Mouse (Mus musculus): ENCODE data around the gene Trmt10c.
A peak's percentile ranks its signal among the peaks of the same experiment; 100 is the strongest.

Trmt10c gene

DNA sequence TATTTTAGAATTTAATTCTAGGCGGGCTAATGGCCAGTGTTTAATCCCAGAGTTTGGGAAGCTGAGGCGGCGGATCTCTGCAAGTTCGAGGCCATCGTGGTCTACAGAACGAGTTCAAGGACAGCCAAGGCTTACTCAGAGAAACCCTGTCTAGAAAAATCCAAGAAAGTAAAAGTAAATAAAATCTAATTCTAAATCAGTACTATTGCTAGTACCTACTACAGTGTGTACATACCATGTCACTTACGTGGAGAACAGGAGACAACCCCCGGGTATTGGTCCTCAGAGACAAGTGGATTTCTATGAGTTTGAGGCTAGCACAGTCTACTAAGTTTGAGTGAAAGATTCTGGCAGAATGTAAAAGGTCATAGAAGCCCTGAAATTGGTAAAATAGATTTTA, 471 bp upstream of the Trmt10c start:
- no peak for DNase-seq

DNA sequence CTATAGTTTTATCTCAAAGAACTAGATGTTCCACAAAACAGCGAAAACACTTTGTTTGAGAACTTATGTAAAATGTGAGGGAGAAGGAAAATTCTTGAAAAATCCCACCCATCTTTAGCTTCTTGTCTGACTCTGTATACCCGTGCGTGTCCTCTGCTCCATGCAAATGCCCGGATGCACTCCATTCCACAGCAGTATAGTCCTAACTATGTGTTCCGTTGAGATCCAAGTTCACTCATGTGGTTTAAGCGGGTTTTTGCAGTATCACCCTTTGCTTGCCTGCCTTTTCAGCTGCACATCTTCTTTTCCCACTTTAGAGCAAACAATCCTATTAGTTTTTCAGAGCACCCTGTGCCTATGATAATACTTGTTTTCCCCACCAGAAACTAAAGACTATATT, 1.1 kb downstream of the Trmt10c start:
- DNase-seq: no peak

DNA sequence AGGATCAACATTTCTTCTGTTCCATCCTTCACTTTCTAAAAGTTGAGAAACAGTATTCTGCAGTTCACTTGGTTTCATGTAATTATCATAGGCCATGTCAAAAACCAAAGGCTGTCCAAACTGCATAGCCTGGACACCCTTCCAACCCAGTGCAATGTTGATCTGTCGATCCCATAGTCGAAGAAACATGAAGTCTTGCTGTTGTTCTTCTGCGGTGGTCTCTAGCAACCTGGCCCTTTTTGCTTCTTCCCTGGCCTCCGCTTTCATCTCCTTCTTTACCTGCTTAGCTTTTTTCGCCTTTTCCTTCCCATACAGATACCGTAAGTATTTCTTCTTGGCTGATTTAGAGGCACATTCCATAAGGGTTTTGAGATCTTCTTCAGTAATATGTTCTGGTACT, 3.1 kb downstream of the Trmt10c start:
- no peak for DNase-seq

DNA sequence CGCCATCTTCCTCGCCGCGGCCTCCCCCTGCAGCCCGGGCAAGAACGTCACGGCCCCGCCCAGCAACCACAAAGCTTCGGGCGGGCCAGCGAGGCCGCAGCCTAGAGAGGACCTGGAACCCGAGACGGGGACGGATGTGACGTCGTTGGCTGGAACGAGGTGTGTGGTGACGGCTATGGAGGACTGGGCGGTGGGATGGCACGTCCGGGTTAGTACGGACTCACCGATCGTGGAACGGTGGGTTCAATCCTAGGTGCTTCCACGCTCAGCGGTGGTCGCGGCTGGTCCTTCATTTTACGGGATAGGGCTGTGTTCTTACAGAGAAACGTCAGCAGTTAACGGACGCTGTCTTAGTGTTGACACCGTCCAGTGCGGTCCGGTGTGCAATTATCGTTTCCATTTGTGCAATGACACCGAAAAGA, 7.9 kb downstream of the Trmt10c start, which contains the start of gene Pcnp:
TSS of gene Pcnp (minus strand) at position 79 of the 422 bp plus-strand sequence.
- peak; percentile 96 for DNase-seq

DNA sequence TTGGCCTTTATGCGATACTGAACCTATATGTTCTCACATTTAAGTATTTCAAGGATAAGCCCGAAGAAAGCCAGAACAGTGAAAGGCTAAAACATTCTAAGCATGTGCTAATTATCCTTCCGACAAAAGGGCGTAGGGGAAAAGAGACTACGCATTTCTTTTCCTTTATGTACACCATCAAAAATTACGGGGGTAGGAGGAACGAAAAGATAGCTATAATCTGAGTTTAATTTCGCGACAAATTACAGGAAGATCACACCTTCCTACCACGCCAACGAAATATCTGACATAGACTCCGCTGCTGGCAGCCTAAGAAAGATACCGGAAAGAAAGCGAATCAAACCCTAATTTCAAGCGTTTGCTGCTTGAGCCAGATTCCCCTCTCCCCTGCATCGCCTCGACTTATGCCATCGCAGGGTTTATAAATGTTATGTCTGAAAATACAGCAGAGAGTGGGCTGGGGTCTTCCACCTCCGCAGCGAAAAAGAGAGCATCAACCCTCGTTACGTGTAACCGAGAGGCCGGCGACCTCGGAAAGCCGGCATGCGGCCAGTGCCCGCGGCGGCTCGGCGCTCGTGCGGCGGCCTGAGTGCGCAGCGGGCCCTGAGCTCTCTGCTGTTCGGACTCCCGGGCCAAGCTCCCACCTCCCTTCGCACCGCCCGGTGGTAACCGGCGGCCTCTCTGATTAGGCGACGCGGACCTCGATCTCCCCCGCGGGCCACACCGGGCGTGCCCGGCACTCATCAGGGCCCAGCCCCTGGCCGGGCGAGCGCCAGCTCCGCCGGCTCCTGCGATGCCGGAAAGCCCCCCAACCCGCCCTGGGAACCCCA, 8.7 kb downstream of the Trmt10c start:
- no peak for DNase-seq

DNA sequence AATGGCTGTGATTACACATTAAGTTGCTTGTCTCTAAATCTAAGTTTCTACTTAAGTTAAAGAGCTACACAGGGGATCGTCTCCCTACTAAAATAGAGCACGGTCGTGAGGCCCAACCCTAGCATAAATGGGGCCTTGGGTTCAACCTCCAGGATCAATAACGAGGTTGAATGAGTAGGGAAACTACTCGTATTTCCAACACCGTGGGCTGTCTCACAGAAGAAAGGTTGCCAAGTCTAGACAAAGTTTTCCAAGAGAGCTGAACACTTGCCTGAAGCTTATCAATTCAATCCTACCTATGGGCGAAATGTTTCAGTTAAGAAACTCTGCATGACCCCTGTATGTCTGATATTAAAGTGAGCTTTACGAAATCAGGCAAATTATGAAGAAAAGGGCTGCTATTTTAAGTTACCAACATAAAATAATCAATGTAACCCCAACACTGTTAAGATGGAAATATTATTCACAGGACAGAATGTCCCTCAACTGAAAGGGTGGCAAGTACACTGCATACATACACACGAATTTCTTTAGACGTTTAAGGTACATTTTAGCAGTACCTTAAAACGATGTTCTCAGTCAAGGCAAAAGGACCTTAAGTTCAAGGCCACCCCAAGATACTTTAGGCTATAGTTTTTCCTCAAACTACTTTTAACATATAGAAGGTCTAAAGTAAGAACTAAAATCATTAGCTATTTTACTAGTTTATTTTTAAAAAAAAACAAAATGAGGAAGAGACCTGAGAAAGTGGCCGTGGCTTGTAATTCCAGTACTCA, 9.6 kb downstream of the Trmt10c start:
- no peak for DNase-seq

DNA sequence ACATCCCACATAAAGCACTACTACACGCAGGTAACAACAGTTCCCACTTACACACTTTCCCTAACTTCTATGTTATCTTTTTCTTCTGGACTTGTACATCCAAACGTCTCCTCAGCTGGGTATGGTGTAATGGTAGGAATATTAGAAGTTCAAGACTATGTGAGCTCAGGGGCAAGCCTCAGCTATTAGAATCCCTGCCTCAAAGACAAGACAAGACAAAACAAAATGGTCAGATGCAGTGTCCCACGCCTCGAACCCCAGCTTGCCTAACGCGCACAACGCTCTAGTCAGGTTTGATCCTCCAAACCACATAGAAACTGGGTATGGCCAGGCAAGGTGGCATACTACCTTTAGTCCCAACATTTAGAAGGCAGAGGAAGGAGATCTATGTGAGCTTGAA, 18.0 kb downstream of the Trmt10c start:
- DNase-seq: no peak

DNA sequence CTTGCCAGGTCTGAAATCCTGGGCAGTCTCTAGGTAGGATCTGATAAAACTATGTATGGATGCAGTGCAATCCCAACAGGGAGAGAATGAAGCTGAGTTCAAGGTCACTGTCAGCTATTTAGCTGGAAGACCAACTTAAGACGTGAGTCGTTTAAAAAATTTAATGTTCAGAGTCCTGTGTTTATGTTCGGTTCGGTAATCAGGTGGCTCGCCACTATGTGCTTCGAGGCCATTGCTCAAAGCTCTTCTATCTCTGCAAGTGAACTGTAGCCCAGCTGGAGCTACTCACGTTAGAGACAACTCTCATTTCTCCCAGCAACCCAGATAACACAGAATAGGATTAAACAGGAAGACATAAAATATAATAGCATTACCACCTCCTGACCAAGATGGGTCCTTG, 23.5 kb downstream of the Trmt10c start:
- no peak for DNase-seq

DNA sequence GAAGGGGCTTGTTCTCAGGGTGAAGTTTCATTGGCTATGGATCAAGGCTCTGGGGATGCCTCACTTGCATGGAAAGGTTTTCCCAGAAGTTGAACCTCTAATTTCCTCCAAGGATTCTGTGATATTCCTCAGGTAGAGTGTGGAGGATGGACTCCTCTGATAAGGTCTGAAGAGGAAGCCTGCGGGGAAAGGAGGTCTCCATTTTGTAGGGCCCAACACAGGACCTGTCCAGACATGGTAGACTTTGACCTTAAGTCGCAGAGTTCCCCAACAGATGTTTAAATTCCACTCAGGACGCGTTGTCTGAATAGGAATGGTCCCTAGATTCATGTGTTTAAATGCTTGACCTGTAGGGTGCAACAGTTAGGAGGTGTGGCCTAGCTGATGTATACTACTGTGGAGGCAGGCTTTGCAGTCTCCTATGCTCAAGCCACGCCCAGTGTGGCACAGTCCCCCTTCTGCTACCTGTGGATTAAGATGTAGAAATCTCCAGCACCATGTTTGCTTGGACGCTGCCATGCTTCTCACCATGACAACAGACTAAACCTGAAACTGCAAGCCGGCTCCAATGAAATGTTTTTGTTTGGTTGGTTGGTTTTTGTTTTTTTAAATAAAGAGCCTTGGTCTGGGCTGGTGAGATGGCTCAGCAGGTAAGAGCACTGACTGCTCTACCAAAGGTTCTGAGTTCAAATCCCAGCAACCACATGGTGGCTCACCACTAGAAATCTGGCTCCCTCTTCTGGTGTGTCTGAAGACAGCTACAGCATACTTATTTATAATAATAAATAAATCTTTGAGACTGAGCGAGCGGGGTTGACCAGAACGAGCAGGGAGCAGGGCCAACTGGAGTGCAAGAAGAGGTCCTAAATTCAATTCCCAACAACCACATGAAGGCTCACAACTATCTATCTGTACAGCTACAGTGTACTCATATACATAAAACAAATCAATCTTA, 24.6 kb downstream of the Trmt10c start:
- no peak for DNase-seq

DNA sequence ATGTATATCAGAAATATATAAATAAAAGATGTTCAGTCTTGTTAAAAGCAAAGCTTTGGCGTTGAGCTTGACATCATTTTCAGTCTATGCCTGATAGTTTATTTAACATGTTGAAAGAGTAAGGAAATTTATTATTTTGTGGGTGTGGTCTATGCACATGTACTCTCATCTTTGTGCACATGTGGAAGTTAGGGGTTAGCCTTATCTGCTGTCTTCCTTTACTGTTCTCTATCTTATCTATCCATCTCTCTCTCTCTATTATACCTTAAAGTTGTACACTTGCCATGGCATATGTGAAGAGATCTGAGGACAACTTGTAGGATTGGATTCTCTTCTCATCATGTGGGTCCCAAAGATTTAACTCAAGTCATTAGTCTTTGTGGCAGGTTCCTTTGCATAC, 28.8 kb downstream of the Trmt10c start:
- no peak for DNase-seq

DNA sequence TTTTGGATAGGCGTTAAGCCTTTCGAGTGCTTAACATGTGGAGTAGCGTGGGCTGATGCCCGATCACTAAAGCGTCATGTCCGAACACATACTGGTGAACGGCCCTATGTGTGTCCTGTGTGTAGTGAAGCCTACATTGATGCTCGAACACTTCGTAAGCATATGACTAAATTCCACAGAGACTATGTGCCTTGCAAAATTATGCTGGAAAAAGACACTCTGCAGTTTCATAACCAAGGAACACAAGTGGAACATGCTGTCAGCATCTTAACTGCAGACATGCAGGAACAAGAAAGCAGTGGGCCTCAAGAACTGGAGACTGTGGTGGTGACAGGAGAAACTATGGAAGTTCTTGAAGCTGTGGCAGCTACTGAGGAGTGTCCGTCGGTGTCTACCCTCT, 30.8 kb downstream of the Trmt10c start:
- no peak for DNase-seq

DNA sequence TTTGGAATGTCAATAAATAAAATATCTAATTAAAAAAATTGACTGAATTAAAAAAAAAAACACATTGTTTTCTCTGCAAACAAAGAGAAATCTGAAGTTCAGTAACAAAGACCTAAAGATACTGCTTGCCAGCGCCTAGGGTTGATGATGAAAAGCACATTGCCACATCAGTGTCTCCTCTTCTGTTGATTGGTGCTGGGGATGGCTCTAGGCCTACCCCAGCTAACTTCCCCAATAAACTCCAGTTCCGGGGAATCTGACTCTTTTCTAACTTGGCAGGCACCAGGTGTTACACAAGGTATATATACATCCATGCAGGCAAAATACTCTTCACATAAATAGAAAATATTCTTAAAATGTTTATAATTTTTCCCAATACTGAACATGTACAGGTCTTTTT, 43.4 kb downstream of the Trmt10c start:
- no peak for DNase-seq

DNA sequence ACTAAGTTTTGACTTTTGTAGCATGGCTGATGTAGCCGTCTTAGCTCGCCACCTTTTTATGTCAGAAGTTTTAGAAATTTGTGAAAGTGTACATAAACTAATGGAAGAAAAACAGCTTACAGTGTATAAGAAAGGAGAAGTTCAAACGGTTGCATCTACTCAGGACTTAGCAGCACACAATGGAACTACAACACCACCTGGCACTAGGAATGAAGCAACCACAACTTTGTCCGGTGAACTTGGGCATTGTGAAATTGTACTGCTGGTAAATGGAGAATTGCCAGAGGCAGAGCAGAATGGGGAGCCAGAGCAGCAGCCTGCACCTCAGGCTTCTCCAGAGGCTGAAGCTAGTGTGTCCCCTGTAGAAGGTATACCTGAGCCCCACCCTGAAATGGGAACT, 47.3 kb downstream of the Trmt10c start:
- no peak for DNase-seq

DNA sequence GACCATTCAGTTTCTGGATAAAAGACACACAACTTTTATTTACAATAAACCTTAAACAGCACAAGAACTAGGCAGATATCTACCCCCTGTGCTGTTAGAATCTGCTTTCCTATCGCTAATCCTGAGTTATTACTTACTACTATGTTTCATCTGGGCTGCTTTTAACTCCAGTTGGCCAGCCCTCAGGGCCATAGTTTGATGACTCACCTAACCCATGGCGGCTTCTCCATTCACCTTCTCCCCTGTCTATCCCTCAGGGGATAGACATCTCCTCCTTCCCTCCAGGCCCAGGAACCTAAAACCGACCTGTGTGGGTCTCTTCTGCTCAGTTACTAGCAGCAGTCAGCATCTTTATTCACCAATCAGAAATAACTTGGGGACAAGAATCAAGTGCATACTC, 51.6 kb downstream of the Trmt10c start:
- no peak for DNase-seq

Data from cerebellum, adult 8-10 months (tissue).